Mouse (Mus musculus): Measurements from ENCODE around the gene Ppp4r3a.

GRCm38 (mm10) chr12:100998564-100998962 lies 84.9 kb downstream of the Ppp4r3a start:
- TF ChIP-seq POLR2A (IDR thresholded peaks at IDR 0.05; ENCODE audit: extremely low read depth, insufficient read depth, low read length) (no peak), CTCF (IDR thresholded peaks at IDR 0.05; ENCODE audit: extremely low read depth, insufficient read depth, low read length) (no peak)
